Mouse (Mus musculus): ENCODE measurements around the gene Hipk2.

DNA sequence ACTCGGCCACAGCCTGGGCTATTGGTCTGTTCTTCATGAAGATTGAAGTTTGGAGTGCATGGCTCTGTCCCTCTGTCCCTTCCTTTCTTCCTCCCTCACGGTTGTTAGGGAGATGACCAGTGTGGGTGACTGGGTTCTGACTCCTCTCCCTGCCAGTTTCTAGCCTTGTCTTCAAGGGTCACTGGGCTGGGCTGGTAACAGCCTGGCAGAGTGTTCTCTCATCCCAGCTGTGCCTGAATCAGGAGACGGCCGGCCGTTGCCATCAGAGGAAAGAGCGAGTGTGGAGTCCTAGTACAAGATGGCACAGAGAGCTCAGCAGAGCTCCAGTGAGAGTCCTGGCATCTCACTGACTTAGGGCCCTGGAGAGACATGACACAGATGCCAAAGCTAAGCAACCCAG, 32.4 kb upstream of the Hipk2 start:
- TF ChIP-seq CTCF (IDR thresholded peaks at IDR 0.05; ENCODE audit: borderline replicate concordance, insufficient read depth, low read depth, low read length) (no peak), POLR2A (IDR thresholded peaks at IDR 0.05; ENCODE audit: borderline replicate concordance, insufficient read depth, low read length) (no peak)

Measured in cerebellum, adult 2 months (tissue).